Mouse (Mus musculus) testis, adult 2 months (tissue): ENCODE data around the gene Ganc.

Source experiments
- CTCF ChIP-seq: fragments of 200-500 bp; IDR thresholded peaks from 2 replicates; pipeline ENCODE4 v1.5.1; 2012; ENCODE audit warnings: low read depth, mild to moderate bottlenecking, inconsistent platforms, low read length, moderate library complexity; ENCODE audit not compliant: control insufficient read depth, insufficient read depth, insufficient replicate concordance
- POLR2A ChIP-seq: fragments of 200-500 bp; IDR thresholded peaks from 2 replicates; pipeline ENCODE4 v1.6.1; 2012; ENCODE audit warnings: low read depth, mild to moderate bottlenecking, inconsistent platforms, low read length, moderate library complexity; ENCODE audit not compliant: control insufficient read depth

GRCm38 (mm10) chr2:120496511-120496910, 92.8 kb downstream of the Ganc start:
- TF ChIP-seq CTCF = no peak
- no peak for TF ChIP-seq POLR2A
